Mouse (Mus musculus): ENCODE results near the gene Pdlim3.

DNA sequence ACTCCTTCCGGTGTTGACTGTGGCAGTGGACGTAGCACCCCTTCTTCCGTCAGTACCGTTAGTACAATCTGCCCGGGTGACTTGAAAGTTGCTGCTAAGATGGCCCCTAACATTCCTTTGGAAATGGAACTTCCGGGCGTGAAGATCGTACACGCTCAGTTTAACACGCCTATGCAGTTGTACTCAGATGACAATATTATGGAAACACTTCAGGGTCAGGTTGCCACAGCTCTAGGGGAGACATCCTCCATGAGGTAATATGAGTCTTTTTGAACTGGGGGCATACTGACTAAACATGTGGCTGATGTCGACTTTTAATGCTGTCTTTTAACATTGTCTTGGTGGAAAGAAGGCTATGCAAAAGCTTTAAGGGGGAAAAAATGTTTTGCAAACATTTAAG, 28.4 kb downstream of the Pdlim3 start:
- TF ChIP-seq CTCF (IDR thresholded peaks at IDR 0.05; ENCODE audit: extremely low read depth, insufficient read depth, low read length) (no peak), POLR2A (IDR thresholded peaks at IDR 0.05; ENCODE audit: extremely low read depth, insufficient read depth, low read length) (no peak)
